Mouse (Mus musculus): ENCODE results near the gene Cdk2ap2.
"Not testable (repeated sequence)": the region's sequence is repeated elsewhere in the genome, so short reads cannot be mapped to it uniquely, and the experiment has no call there.

The Cdk2ap2 gene

DNA sequence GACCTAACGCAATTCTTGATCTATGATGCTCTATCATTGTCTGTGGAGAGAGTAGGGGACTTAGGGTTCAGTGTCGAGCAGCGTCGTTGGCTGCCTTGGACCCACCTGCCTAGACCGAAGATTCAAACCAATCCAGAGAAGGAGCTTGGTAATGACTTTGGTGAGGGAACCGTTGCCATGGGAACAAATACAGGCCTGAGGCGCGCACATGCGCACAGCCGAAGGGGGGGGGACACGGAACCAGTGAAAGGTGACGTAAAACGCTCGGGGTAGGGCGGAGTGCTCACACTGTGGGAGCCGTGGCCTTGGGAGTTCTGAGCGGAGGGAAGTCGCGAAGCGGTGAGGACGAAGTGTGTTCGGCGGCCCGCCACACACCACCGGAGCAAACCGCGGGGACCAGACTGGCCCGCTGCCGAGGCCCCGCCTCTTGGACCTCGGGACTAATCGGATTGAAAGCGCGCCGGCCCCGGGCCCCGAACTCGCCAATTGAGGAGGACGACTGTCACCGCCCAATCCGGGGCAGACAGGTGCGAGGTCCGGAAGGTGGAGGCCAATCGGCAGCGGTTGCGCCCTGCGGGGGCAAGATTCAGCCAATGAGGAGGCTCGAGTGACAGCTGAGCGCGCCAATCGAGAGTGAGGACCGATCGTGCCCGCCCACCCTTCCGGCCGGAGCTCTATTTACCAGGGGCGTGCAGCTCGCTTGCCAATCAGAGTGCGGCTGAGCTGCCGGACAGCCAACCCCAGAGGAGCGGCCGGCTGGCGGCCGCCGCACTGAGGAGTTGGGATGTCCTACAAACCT lies at the start of gene Cdk2ap2:
Gene Cdk2ap2, plus strand, starts transcription at position 541 of the 799 bp plus-strand sequence.
- peak; percentile 100 for DNase-seq (ENCODE audit: inconsistent age in 2 of 2, low spot score in 1 of 2)

DNA sequence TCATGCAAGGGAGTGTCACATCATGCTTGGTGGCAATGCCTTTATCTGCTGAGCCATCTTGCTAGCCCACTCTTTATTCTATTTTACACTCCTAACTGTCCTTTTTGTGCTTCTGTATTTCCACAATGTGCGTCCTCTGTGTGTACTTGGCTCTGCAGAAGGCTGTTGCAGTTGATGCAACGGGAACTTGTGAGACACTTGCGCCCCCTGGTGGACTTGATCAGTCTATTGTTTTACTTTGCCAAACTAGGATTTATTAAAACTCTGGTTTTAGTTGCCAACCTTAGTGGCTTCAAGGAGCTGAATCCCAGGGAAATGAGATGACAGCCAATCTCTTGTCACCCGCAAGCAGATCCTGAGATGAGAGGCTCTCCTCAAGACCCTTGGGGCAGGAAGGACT lies 49.1 kb upstream of the Cdk2ap2 start:
- DNase-seq (ENCODE audit: inconsistent age in 2 of 2, low spot score in 1 of 2) = peak; percentile 79 to 95

DNA sequence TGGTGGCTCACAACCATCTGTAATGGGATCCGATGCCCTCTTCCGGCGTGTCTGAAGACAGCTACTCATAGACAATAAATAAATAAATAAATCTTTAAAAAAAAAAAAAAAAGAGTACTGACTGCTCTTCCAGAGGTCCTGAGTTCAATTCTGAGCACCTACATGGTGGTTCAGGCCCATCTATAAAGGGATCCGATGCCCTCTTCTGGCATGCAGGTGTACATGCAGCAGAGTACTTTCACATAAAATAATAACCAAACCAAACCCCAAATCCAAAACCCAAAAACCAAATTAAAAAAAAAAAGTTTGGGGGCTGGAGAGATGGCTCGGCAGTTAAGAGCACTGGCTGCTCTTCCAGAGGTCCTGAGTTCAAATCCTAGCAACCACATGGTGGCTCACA lies 47.9 kb upstream of the Cdk2ap2 start:
- not testable (repeated sequence) for DNase-seq (ENCODE audit: inconsistent age in 2 of 2, low spot score in 1 of 2)

DNA sequence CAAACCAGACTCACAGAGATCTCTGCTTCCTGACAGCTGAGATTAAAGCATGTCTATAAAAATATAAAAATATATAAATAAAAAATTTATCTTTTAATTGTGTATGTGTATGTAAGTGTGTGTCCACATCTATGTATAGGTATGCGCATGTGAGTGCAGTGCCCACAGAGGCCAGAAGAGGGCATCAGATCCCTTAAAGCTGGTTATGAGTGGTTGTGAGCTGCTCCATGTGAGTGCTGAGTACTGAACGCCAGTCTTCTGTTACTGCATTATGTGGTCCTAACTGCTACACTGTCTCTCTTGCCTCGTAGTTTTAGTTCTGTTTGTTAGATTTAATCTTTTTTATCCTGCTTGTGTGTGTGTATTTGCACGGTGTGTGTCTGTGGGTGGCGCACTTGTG lies 46.0 kb upstream of the Cdk2ap2 start:
- peak in 1 of 2 experiments; percentile 33 for DNase-seq (ENCODE audit: inconsistent age in 2 of 2, low spot score in 1 of 2)

DNA sequence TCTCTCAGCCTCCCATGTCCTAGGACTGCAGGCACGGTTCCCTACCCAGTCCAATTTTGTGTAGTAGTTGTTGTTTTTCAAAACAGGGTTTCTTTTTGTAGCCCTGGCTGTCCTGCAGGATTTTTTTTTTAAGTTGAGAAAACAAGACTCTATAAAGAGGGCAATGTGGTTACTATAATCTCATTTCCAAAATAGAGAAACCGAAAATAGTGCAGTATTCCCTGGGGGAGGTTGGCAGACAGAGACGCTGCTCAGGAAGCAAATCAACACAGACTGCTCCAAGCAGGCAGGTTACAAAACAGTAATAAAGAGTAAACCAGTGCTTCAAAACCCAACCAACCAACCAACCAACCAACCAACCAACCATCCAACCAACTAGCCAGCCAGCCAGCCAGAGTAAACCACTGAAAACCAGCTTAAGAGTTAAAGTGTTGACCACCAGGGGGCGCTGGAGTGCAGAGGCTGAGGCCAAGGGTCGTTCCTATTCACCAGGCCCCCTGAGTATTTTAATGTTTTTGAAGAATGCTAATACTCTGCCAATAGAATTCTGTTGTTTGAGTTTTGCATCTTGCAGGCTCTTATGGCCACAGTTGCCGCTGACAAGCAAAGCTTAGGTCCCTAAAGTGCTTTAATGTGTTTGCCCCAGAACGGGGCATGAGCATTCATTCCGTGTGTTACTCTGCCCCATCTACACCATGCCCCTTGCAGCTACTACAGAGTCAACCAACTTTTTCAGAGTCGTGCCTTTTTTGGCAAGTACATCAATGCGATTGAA lies 45.1 kb upstream of the Cdk2ap2 start:
- DNase-seq (ENCODE audit: inconsistent age in 2 of 2, low spot score in 1 of 2) = peak; percentile 42 to 86

DNA sequence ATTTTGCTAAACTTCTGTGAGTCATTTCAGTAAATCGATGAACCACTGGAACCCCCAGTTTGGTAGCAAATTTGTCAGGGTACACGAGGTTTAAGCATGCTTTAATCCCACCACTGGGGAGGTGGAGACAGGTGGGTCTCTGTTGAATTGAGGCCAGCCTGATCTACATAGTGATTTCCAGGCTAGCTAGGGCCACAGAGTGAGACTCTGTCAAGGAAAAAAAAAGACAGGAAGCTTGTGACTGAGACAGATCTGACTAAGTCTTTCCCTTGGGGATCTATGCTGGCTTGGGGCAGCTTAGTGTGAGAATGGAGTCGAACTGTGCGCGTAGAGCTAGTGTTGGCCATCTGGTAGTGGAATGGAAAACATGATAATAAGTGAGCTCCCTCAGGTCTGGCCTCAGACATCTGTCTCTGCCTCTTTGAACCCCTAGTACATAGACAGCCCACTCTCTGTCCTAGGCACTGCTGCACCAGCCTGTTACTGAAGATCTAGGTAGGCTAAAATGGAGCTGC lies 44.4 kb upstream of the Cdk2ap2 start:
- peak in 1 of 2 experiments; percentile 47 for DNase-seq (ENCODE audit: inconsistent age in 2 of 2, low spot score in 1 of 2)

DNA sequence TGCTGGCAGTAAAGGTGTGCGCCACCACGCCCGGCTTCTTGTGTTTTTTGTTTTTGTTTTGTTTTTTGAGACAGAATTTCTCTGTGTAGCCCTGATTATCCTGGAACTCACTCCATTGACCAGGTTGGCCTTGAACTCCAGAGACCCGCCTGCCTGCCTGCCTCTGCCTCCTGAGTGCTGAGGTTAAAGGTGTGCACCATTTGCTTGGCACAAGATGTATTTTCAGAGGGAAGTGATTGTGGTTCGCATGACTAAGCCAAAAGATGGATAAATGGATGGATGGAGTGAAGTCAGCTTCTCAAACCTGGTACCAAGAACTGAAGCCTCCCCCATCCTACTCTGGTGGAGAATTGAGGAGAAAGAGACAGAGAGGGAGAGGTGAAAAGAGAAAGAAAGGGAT lies 42.4 kb upstream of the Cdk2ap2 start:
- no peak for DNase-seq (ENCODE audit: inconsistent age in 2 of 2, low spot score in 1 of 2)

DNA sequence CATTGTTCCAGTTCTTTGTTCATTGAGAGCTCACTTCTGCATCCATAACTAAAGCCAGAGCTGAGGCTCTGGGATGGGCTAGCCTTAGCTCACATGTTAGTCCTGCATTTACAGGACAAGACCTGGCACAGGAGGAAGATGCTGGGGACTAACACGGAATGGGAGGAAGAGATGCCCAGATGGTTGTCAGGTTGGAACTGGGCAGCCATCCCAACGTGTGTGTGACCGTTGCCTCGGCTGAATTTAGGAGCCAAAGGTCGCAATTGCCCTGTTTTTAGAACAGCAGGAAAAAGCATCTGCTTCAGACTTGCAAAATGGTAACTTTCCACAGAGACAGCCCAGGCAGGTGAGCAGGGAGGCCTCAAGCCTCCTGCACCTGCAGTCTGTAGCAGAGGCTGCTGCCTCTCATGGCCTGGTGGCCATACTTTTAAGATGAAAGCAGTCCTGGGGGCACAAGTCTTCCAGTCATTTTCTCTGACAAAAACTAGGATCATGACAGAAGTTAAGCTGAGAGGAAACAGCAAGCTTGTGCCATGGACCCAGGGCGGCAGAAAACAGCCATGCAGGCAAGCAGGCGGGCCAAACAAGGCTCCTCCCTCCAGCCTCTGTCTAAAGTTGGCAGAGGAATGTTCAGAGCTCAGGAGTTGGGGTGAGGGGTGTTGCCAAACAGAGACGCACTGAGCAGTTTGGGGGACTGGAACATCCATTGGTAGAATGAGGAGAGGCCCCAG lies 41.6 kb upstream of the Cdk2ap2 start:
- no peak for DNase-seq (ENCODE audit: inconsistent age in 2 of 2, low spot score in 1 of 2)

DNA sequence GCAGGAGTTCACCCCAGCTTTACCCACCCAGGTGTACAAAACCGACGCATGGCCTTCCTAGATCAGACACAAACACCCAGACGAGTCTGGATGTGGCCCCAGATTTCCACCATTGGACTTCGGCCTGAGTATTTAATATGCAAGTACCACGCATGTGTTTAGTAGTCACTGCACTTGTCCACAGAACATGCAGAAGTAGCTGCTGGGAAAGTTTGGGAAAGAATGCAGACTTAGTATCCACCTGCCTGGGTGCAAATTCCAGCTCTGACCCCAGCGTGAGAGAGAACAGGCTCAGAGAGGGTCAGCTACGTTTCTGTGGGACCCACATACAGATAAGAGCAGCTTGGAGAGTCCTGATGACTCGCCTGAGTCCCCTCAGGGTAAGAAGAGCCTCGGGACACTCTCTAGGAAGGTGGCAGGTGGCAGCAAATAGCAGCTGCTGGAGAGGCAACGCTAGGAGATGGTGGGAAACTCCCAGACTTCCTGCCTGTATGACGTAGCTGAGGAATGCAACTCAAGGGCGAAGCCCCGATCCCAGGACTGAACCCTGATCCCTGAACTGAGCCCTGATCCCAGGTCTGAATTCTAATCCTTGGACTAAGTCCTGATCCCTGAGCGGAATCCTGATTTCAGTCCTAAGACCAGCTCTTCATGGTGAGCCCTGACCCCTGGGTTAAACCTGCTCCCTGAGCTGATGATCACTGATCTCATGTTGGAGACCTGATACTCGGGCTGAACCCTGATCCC lies 40.9 kb upstream of the Cdk2ap2 start:
- no peak for DNase-seq (ENCODE audit: inconsistent age in 2 of 2, low spot score in 1 of 2)

DNA sequence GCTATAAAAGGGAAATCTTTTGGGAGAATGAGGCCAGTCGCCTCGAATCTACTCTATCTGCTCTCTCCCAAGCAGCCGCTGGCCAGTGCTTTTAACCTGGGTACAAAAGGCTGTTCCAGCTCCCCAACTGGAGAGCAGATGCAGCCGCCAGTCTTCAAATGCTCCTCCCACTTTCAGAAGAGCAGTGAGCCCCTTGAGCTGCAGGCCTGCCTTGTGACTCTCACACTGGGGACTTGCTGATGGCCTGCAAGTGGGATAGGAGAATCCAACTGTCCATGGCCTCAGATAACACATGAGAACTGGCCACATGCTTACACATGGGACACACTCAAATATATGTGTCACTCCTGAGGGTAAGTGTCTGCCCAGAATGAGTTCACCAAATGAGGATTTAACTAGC lies 40.3 kb upstream of the Cdk2ap2 start:
- DNase-seq (ENCODE audit: inconsistent age in 2 of 2, low spot score in 1 of 2) = peak in 1 of 2 experiments; percentile 22

DNA sequence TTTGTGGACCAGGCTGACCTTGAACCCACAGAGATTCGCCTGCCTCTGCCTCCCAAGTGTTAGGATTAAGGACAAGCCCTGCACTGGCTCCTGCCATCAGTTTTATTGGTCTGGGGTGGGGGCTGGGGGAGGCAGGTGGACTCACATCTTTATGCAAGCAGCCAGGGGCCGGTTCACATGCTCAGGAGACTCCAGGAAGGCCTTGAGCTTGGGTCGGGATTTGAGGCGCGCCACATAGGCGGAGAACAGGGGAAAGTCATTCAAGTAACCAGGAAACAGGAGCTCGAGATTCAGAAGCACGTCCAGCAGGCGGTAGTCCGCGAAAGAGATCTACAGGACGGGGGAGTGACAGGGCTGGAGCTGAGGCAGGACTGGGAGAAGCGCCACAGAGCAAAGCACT lies 39.6 kb upstream of the Cdk2ap2 start:
- no peak for DNase-seq (ENCODE audit: inconsistent age in 2 of 2, low spot score in 1 of 2)

DNA sequence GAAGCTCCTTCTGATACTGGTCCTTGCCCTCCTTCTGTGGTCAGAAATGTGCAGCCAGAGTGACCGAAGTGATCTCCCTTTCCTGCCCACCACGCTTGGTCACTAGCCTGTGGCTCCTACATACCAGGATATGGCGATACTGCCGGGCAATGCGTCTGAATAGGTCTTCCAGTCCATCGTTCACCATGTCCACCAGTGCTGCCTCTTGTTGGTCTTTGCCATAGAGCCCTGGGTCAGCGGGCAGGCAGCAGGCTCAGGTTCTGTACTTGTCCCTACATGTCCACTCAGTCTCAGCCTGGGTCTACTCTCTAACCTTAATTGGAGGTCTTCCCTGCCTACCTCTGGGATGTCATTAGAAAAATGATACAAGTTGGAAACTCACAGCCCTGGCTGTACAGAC lies 39.0 kb upstream of the Cdk2ap2 start:
- no peak for DNase-seq (ENCODE audit: inconsistent age in 2 of 2, low spot score in 1 of 2)

DNA sequence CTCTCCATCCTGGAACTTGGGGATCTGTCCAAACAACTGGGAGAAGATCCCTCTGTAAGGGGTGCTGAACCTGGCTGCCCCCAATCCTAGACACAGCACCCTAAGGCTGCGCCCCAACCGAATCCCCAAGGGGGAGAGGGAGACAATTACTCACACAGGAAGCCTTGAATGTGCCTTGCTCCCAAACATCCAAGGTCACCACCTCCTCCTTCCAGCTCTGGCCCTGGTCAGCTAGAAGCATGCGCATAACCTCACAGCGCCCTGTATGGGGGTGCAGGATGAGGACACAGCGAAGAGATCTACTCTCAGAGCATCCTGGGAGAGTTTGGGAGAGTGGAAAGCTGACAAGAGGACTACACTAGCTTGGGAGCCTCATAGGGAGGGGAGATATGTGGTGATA lies 38.4 kb upstream of the Cdk2ap2 start:
- DNase-seq (ENCODE audit: inconsistent age in 2 of 2, low spot score in 1 of 2) = peak; percentile 68 to 84

DNA sequence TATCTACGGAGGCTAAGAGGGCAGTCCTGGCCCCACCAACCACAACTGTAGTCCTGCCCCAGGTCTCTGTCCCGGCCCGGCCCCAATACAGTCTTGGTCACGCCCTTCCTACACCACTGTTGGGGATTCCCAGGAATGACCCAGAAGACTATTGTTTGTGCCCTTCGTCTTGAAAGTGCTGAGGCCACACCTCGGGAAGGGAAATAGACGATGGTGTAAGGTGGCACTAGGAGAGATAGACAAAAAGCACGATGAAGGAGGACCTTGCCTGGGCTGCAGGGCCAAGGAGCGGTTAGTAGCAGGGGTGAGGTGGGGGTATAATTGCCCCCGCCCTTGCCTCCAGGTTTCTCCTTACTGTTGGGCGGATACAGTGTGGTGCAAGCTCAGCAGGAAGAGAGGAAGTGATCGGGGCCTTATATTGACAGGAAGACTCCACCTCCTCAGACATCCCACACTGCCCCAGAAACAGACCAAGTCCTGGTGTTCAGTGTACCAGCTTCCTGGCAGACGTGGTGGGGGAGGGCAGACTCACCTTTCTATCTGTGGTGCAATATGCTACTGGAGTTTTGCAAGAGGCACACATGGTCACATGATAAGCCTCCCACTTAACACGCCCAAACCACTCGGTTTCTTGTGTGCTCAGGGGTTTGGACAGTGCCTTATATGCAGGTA lies 37.8 kb upstream of the Cdk2ap2 start, which contains the start of gene Gstp3:
Gene Gstp3, minus strand, starts transcription at position 501 of the 672 bp plus-strand sequence.
- DNase-seq (ENCODE audit: inconsistent age in 2 of 2, low spot score in 1 of 2) = peak in 1 of 2 experiments; percentile 42

DNA sequence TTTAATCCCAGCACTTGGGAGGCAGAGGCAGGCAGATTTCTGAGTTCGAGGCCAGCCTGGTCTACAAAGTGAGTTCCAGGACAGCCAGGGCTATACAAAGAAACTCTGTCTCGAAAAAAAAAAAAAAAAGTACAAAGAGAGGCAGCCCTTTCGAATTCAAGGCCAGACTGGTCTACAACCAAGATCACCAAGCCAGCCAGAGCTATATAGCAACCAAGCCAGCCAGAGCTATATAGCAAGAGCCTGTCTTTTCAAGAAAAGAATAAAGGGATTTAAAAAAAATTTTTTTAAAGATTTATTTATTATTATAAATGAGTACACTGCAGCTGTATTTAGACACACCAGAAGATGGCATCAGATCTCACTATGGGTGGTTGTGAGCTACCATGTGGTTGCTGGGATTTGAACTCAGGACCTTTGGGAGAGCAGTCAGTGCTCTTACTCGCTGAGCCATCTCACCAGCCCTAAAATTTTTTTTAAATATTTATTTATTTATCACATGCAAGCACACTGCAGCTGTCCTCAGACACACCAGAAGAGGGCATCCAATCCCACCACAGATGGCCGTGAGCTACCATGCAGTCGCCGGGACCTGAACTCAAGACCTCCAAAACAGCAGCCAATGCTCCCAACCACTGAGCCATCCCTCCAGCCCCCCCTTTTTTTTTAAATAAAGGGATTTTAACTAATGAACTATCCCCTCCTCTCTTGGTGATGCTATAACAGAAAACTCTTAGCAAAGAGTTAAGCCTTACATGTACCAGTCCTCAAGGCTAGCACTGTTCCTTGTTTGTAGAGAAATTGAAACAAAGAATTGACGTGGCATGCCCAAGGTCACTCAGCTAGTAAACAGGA lies 36.7 kb upstream of the Cdk2ap2 start:
- DNase-seq (ENCODE audit: inconsistent age in 2 of 2, low spot score in 1 of 2) = not testable (repeated sequence)

DNA sequence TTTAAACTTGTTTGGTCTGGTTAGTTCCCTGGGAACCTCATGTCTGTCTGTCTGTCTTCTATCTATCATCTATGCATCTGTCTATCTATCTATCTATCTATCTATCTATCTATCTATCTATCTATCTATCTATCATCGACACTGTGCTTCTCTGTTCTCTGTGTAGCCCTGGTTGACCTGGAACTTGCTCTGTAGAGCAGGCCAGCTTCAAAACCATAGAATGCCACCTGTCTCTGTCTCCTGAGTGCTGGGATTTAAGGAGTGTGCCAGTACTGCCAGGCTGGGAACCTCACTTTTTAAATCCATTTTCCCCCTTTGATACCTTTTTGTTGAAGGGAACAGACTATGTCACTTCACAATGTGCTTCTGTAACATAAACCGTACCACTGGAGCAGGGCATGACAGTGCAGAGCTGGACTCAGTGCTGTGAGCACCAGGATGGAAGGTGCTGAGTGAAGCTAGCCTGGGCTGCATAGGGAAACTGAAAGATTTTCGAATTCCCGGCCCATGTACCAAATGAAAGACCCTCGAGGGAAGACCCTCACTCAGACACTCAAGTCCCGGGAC lies 36.0 kb upstream of the Cdk2ap2 start:
- peak in 1 of 2 experiments; percentile 62 for DNase-seq (ENCODE audit: inconsistent age in 2 of 2, low spot score in 1 of 2)

DNA sequence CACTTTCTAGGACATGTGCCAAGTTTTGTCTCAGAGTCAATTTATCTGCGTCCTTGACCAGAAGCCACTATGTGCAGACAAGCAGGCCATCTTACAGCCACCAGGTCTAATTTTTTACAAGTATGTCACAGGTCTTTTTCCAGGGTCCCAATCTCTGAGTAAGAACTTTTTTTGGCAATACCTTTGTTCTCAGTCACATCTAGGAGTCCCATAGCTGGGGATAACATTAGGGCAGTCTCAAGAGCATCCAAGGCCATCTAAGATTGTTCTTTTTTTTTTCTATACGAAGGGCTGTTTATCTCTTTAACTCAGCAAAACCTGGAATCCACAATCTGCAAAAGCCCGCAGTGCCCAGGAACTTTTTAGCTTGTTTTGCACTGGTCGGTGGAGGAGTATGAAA lies 33.6 kb upstream of the Cdk2ap2 start:
- peak in 1 of 2 experiments; percentile 50 for DNase-seq (ENCODE audit: inconsistent age in 2 of 2, low spot score in 1 of 2)

DNA sequence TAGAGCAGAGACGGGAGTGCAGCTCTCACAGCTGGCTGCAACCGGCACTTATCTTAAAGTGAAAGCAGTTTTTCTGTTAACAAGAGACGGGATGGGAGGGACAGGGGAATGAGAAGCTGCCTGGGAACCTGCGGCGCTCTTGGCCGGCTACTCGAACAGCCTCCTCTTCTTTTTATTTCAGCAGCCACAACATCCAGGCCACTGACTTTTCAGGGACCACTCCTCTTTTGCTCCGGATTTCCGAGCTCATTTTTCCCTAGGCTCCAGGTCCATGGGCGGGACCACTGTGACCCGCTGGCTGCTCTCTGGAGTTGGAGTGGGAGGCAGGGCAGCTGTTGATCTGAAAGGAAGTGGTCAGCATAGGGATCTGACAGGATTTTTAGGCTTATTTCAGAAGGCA lies 32.5 kb upstream of the Cdk2ap2 start:
- peak in 1 of 2 experiments; percentile 52 for DNase-seq (ENCODE audit: inconsistent age in 2 of 2, low spot score in 1 of 2)

DNA sequence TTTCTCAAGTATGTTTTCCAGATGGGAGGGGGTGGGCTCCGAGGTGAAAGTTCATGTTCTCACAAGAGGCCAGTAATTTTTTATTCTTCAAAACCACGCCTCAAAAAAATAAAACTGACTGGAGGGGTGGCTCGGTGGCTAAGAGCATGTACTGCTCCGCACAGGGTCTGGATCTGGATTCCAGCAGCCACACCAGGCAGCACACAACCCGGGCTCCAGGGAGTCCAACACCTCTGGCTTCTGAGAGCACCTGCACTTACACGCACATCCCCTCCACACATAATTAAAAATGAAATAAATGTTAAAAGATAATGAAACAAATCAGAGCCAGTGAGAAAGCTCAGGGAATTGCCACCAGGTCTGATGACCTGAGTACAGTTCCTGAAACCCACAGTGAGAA lies 30.7 kb upstream of the Cdk2ap2 start:
- peak in 1 of 2 experiments; percentile 32 for DNase-seq (ENCODE audit: inconsistent age in 2 of 2, low spot score in 1 of 2)
